Mouse (Mus musculus) left cerebral cortex, postnatal 14 days (tissue): ENCODE data around the gene Poglut1. TPM values are rescaled to one million over a fixed set of nuclear protein-coding genes. Genes with fewer than 3 reads are reported as not detected.

Source experiments
- DNase-seq, 2 experiments: peaks; one replicate each; pipeline ENCODE4 v3.0.0; 2021 to 2022; ENCODE audit warnings: low spot score in 2 of 2, mixed read lengths in 1 of 2
- intact Hi-C: fragments of 180-260 bp; cut with DNase I; formaldehyde crosslinking; loops from one replicate; pipeline ENCODE4 v1.15.1; 2025
- long read RNA-seq, 2 experiments: library from polyadenylated mRNA; stranded (forward); transcript quantifications; one replicate each; pipeline ENCODE4 v2.0.0; 2021
- total RNA-seq, 2 experiments: library from RNA; stranded (reverse); gene quantifications; 2 replicates each; pipeline ENCODE4 v1.2.3; 2021

Poglut1 gene
- total RNA-seq: 10 to 100 TPM; 37.1 to 43.1 TPM
- long read RNA-seq, experiment 1, transcript Poglut1-205 (11 exons, 2,922 nt): minor isoform, 18 of 56 reads
- long read RNA-seq, experiment 1, transcript Poglut1-201 (11 exons, 2,758 nt): major isoform, 31 of 56 reads
- long read RNA-seq, experiment 1, partial matches to known transcripts: 4 of 56 reads
- long read RNA-seq, experiment 1, other reads (novel, unspliced or antisense): 3 of 56 reads
- long read RNA-seq, experiment 2, transcript Poglut1-205 (11 exons, 2,922 nt): minor isoform, 26 of 72 reads
- long read RNA-seq, experiment 2, transcript Poglut1-201 (11 exons, 2,758 nt): major isoform, 31 of 72 reads
- long read RNA-seq, experiment 2, partial matches to known transcripts: 7 of 72 reads
- long read RNA-seq, experiment 2, other reads (novel, unspliced or antisense): 8 of 72 reads

DNA sequence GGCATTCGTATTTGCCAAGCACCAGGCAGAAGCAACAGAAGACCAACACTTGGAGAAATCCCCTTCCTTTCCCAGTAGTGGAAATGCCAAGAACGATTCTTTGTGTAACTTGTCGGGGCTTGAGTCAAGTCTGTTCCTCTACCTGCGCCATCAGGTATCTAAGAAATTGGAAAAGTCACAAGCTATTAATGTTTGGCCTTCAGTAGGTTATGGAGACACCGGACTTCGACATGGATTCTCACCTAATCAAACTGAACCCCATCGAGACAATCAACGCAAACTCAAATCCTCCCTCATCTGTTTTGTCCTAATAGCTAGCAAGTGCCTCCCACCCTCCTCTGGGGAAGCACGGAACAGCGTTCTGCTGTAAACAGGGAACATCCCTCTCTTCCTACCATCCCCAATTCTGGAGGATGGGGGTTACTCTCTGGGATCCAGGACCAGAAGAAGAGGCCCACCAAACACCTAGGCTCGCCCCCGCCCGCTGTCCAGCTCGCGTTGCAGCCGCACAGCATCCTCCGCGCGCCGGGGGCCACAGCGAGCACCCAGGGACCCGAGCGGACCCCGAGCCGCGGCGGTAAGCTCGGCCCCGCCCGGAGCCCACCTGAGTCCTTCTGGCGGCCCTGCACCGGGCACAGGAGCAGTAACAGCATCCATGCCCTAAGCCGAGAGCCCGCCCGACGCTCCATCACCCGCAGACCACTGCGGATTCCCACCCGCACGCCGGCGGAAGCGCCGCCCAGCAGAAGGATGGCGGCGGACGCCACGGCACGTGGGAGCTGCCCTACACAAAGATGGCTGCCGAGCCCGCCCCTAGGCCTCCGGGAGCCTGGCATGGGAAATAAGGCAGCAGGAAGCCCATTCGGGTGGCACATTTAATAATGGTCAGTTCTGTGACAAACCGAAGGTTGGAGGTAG lies at the start of gene Poglut1:
TSS of gene Poglut1 (minus strand) at position 780 of the 918 bp plus-strand sequence.
- DNase-seq: peak; percentile 75 to 84
- intact Hi-C loops: no loop called here

DNA sequence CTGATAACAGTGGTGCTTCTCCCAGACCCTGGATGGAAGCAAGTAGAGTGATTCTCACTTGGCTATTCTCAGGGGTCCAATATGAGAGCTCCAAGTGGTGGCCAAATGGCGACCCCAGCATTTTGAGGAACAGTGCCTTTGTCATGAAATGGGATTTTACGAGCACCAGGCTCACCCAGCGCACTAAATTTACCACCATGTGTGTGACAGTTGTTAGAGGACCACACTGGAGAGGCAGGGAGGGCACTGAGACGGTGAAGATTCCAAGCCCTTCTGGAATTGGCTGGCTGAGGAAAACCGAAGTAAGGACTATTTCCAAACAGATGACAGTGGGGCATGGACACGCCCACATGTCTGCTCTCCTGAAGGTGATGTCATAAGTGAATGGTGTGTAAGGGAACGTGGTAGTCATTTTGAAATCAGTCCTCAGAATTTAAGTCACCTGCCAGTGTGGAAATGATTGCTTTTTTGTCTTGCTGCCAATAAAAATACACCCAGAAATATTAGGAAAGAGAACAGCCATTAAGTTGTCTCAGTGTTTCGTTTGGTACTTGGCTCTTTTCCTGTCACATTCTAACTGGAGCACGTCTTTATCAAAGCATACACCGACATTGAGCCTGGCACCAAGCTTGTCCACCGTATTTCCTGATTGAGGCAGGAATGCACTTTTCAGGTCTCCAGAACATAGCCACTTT lies 49.1 kb upstream of the Poglut1 start:
- intact Hi-C loops: no loop called here

DNA sequence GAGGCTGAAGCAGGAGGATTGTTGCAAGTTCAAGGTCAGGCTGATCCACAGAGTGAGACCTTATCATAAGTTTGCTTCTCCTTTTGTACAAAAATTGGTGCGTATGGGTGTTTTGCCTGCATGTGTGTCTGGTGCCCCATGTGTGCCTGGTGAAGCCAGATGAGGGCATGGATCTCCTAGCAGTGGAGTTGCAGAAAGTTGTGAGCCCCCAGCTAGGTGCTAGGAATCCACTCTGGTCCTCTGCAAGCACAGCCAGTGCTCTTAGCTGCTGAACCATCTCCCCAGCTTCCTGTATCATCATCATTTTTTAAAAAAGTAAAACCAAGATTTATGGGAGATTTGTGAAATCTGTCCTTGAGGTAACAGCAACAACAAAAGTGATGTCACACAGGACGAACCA lies 46.6 kb upstream of the Poglut1 start:
- intact Hi-C loops: no loop called here
- no peak for DNase-seq

More for the DNA sequence above, 49.1 kb upstream of the Poglut1 start:
- DNase-seq: no peak

DNA sequence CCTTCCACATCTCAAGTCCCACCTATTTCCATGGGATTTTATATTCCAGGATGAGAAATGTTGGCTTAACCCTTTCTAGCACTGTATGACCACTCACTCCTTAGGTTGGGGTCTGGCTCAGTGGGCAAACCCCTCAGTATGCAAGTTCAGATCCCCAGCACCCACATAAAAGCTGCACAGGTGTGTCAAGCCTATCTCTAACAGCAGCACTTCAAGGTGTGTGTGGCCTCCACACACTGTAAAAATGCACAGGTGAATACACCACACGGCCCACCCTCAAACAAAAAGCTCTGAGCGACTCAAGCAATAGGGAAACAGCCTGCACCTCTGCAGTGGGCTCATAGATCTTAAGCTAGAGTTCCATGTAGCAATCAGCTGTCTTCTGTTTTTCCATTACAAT lies 46.0 kb upstream of the Poglut1 start:
- intact Hi-C loops: no loop called here
- DNase-seq: no peak

DNA sequence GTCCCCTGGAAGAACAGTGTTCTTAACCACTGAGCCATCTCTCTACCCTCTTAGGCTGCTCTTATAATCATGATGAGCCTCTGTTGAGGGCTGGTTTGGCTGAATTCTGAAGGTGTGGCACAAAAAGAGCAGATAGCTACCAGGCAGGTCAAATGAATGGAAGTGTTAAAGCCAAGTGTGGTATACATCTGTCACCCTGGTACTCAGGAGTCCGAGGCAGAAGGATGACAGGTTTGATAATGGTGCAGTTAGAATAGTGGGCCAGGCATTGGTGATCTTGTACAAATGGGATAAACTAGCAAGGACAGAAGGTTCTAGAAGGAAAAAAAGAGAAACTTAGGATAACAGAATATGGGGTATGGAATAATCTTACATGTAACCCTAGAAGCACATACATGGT lies 44.4 kb upstream of the Poglut1 start:
- DNase-seq: no peak
- intact Hi-C loops: no loop called here

DNA sequence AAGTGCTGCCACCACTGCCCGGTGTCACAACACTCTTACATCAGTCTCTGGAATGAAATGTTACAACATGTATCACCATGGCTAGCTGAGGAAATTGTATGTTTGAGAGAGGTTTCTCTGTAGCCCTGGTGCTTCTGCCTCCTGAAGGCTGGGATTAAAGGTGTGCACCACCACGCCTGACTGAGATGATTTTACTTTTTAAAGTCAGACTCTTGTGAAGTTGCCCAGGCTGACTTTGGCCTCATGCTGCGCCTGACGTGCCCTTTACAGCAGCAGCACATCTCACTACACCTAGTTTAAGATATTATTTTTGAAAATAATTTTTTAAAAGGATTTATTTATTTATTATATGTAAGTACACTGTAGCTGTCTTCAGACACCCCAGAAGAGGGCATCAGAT lies 42.9 kb upstream of the Poglut1 start:
- intact Hi-C loops: no loop called here
- DNase-seq: no peak

DNA sequence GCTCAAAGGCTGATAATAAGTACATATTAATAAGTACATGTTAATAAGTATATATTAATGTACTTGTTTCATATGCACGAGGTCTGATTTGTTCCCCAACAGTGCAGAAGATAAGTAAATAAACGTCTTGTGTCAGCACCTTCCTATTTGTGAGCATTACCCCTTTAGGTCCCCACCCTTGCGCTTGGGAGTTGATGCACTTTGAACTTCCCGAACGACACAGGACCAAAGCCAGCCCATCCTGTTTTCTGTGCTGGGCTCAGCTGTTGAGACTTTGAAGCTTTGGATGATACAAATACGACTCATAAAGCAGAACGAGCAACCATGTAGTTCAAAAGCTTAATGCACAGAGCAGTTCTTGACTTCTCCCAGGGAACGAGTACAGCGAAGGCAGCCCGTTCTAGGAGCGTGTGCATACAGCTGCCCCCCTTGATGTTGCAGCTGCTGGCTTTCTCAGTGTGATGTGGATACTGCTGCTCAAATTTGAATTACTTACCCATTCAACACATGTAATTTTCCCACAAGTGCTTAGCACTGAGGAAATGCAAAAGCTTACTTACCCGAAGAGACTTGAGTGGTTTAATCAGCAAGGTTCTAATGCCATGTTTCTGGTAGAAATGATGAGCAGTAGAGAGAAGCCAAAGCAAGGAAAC lies 42.1 kb upstream of the Poglut1 start:
- intact Hi-C loops: no loop called here

DNA sequence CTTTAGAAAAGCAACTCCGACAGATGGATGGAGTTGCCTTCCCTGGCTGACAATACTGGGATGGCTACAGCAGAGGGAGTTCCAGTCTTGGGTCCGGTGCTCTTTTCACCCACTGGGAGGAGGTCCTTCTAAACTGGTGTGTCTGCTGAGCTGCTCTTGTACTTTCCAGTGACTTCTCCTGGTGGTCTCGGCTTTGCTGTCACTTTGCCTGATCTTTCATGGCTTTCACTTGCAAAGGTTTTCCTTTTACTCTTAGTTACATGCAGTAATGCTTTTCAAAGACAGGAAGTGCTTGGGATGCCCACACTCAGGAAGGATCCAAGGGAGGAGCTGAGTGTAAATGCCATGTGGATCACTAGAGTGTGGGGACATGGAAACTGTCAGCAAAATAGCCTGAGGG lies 41.4 kb upstream of the Poglut1 start:
- DNase-seq: no peak
- intact Hi-C loops: no loop called here

More for the DNA sequence above, 42.1 kb upstream of the Poglut1 start:
- no peak for DNase-seq

DNA sequence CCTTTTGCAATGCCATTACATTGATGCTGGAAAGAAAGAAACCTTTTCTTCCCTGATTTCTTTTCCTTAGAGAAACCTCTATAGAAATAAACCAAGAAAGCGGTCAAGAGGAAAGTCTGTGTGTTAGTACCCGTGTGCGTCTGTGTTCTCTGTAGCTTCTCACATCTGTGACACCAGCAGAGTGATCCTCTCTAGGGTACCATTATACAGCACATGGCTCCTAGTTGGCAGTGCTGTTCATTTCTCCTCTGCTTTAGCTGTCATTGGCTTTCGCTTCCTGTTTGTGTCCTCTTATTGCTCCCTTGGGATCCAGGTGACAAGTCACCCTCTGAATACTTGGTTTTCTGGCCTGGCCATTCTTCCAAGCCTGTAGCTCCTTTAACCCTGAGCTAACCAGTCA lies 37.5 kb upstream of the Poglut1 start:
- intact Hi-C loops: no loop called here
- DNase-seq: no peak

DNA sequence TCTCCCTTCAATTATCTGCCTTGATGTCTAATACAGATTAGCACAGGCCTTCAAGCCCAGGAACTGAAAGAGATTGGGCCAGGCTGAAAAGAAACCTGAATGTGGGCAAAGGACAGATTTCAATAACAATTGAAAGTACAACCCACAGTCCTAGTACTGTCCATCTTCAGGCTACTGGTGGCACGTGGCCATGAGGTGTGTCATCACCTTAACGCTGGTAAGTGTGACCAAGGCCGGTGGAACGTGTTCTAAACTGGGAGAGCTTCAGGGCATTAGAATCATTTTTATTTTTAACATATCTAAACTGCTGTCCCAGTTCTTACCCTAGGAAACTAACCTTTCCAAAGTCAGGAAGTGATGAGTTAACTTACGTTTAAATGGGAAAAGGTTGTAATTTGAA lies 37.1 kb upstream of the Poglut1 start:
- no peak for DNase-seq
- intact Hi-C loops: no loop called here

DNA sequence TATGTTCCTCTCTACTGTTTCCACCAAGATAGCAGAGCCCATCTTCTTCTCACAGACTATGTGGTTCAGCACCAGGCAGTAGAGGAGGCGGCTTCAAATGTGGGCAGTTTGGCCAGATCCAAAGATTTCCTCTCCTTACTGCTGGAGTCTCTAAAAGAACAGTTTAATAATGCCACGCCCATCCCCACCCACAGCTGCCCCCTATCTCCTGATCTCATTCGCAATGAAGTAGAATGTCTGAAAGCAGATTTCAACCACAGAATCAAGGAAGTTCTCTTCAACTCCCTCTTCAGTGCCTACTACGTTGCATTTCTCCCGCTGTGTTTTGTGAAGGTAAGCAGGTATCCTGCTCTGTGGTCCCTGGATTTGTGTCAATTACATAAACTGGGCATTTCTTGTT lies 35.1 kb upstream of the Poglut1 start:
- DNase-seq: no peak
- intact Hi-C loops: no loop called here

DNA sequence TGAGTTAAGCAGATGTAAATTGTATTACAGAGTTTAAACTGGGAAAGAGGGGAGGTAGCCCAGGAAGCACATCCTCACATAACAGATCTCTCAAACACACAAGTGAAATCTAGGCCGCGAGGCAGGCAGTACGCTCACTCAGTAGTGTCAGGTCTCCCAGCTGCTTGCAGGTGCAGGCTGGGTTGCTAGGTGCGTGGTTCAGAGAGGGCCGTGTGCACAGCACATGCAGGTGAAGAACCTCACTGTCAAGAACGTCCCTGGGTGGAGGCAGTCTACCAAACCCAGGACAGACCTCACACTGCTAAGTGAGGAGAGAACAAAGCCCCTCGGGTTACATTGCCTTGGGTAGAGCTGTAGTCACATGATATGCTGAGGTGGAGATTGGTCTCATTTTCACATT lies 34.7 kb upstream of the Poglut1 start:
- intact Hi-C loops: no loop called here
- DNase-seq: no peak

DNA sequence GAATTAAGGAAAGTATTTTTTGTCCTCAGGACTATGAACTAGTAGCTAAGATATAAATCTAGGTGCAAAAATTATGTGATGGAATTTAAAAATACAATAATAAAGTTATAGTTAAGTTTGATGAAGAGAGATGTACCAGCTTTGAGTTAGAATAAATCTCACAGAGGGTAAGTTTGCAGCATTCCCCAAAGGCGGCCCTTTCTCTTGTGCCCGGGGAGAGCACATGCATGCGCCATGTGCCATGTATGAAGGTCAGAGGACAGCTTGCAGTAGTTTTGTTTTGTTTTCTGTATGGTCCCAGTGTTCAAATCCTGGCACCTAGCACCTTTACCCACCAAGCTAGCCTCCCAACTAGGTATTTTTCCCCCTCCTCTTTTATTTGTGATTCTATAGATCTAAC lies 21.4 kb upstream of the Poglut1 start:
- intact Hi-C loops: no loop called here

DNA sequence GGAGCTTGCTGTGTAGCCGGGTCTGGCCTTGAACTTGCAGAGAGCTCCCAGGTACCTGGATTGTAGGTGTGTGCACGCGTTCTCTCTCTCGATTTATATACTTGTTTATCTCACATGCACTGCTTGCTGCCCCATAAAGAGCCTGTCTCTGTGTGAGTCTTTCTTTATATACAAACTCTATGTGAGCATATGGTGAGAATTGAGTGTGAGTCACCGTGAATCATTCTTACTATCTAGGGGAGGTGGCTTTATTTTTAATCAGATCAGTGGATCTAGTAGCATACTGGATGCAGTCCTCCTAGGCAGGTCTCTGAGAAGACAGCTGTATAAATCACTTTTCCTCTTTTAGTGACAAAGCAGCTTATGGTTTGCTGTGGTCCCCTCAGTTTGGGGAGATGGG lies 18.1 kb upstream of the Poglut1 start:
- intact Hi-C loops: no loop called here
- no peak for DNase-seq

More for the DNA sequence above, 21.4 kb upstream of the Poglut1 start:
- no peak for DNase-seq

DNA sequence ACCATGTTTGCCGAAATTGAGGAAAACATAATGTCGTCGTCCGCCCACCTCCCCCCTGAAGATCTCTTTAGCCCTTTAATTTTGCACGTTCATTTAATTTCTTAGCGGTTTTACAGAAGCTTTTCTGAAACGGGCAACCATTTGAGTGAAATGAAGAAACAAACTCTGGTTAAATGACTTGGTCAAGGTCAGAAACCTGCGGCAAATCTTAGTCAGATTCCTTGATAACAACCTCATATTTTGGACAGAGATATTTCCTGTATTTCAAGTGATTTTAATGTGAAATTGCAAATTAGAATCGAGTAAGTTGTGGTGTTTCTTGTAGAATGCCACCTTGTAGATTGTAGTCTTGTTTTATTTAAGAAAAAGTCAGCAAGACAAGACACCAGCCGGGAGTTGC lies 13.5 kb upstream of the Poglut1 start:
- intact Hi-C loops: no loop called here
- no peak for DNase-seq

DNA sequence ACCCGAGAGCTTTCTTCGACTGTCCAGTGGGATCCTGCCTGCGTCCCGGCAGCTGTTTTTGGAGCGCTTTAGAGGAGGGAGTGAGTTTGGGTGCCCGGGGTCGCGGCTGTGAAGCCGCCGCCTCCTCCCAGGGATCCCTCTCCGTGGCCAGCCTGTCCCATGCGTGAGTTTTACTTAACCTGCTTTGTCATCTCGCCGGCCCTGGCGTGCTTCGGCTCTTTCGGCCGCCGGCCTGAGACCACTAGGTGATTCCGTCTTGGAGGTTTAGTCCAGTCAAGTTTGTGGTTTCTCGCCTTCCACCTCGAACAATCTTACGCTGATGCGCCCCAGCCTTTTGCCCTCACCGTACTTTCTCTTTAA lies 12.9 kb upstream of the Poglut1 start:
- DNase-seq: no peak
- intact Hi-C loops: no loop called here

DNA sequence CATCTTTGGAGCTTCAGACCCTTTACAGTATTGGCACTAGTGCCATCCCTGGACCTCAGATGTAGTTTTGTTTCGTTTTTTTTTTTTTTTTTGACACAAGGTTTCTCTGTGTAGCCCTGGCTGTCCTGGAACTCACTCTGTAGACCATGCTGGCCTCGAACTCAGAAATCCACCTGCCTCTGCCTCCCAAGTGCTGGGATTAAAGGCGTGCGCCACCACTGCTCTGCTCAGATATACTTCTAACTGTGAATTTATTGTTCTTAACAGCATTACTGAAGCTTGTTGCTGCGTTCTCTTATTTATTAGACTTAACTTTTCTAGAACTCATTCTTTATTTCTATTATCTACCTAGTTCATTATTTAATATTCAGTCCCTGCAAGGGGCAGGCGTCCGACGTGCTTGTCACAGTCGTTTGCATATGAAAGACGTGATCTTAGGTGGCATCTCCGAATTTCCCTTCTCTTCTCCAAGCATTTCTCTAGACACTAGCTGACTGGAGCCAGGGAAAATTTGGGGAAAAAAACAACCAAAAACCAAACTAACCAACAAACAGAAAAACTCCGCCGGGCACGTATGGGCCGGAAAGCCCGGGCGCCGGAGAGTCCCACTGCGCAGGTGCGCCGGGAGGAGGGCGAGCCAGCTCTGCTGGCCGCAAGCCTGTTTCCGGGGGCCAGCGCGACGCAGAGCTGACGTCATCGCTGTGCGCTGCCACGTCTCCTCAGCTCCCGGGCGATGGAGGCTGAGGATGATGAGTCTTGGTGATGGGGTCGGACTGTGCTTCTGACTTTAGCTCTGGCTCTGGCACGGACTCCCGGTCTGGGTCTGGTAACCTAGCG lies 12.3 kb upstream of the Poglut1 start:
- intact Hi-C loops: no loop called here

DNA sequence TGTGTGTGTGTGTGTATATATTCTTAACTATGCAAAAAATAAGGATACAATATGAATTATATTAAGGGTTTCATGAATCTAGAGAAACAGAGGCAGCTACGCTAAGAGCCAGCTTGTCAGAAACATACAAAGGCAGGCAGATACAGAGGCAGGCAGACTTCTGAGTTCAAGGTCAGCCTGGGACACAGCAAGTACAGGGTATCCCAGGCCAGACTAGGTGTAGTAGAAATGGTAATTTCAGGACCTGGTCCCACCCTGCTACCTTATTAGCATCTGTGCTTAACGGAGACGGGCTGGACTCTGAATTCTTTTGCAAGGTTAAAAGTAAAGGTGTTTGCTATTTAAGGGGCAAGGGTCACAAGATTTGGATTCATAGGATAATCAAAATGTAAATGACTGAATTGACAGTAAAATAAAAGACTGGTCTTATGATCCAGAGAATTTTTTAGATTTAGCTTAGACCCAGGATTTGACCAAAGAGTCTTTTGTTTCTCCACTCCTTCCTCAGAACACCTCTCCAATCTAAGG lies 8.2 kb upstream of the Poglut1 start, which contains the start of gene Tmem39a:
TSS of gene Tmem39a (plus strand) at position 478 of the 528 bp plus-strand sequence.
- intact Hi-C loops: no loop called here
- no peak for DNase-seq

More for the DNA sequence above, 12.3 kb upstream of the Poglut1 start:
- peak; percentile 94 to 97 for DNase-seq
